Mouse (Mus musculus) spleen, postnatal 36 days (tissue): ENCODE data around the gene Ssx2ip.

Source experiments
- DNase-seq, 2 experiments: peaks; one replicate each; pipeline ENCODE4 v3.0.0; 2022; ENCODE audit warnings: low spot score in 2 of 2, mixed read lengths in 1 of 2

Gene Ssx2ip

DNA sequence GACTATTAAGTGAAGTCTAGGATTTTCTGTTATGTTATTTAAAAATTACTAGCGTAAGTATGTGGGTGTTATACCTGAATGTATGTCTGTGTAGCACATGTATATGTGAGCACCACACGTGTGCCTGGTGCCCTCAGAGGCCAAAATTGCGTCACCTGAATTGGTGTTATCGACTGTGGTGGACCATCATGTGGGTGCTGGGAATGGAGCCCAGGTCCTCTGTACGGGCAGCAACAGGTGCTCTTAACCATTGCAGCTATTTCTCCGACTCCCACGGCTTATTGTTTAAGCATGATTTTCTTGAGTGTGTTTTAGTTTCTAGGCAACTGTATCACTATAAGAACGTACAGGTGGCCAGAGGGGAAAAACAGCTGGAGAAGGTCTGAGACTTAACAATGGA lies 31.7 kb downstream of the Ssx2ip start:
- no peak for DNase-seq

DNA sequence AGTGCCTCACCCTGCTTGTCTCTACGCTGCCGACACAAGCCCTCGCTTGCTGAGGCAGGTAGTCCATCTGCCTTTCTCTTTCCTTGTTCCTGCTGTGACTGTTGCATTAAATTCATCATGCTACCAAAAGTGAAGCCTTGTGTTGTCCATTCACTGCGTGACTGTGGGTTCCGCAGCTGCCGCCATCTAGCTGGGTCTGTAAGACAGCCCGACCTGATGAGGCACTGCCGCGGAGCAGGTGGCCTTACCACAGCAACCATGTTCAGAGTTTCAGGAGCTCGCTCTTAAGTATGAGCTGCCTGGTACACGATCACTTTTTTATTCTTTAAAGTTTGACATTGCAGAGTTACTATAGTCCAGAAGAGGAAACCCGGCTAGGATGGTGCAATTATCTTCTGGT lies 35.6 kb downstream of the Ssx2ip start:
- DNase-seq = no peak

DNA sequence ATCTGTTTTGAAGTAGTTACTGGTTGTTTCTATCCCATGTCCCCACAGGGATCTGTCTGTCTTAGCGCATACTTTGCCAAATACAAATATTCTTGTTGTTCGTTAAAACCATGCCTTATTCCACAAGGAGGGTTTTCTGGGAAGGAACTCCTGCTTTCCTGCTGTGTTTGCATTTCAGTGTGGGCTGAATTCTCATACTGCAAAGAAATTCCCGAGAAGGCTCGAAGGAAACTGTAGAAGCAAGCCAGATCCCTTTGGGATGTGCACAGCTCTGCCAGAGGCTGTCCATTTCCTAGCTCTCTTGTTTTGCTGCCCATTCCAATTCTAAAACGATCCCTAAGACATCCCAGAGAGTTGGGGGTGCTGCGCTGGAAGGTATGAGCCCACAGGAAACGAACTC lies 36.0 kb downstream of the Ssx2ip start:
- no peak for DNase-seq

DNA sequence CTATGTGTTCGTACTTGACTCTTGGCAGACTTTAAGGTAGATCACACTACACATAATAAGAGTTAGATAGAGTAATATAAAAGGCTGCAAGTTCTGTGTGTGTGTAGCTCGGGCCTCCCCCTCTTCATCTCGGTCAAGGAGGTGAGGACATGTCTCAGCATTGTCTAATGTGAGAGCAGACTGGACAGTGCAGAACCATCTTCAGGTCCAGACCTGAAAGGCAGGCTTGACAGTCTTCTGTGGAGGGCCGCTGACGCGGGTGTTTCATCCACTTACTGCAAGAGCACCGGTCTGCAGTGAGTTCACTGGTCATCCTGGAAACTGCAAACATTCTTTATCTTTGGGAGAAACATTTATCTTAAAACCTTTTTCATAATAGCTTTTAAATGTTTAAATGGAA lies 38.0 kb downstream of the Ssx2ip start:
- DNase-seq = no peak

DNA sequence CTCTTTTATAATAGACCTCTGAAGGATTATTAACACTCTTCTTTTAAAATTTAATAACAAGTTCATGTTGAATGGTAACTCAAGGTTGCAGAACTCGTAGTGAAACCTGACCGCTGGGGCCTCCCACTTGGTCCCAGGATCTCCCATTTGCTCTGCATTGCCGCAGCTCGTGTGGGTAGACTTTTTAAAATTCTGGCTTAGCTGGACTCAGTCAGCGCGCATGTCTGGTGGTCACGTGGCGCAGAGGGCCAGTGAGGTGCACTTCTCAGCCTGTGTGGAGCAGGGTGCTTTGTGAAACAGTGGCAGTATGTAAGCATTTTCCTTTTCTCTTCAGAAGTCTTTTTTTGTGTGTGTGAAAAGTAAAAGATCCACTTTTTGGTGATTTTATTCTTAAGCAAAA lies 38.5 kb downstream of the Ssx2ip start:
- DNase-seq = no peak

DNA sequence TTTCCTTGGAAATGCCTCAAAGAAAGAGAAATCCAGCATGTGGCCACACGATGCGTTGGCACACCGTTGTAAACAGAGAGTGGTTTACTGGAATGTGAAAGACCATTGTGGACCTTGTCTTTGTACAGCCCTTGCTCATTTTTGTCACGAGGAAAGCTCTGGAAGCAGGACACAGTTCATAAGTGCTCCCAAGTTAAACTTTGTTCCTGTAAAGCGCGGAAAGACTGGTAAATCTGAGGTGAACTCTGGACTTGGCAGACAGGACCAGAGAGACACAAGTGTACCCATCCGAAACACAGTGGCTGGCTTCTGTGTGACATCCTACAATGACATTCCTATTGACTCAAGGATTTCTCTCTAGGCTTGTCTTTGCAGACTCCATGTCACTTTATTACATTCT lies 38.9 kb downstream of the Ssx2ip start:
- DNase-seq = no peak

DNA sequence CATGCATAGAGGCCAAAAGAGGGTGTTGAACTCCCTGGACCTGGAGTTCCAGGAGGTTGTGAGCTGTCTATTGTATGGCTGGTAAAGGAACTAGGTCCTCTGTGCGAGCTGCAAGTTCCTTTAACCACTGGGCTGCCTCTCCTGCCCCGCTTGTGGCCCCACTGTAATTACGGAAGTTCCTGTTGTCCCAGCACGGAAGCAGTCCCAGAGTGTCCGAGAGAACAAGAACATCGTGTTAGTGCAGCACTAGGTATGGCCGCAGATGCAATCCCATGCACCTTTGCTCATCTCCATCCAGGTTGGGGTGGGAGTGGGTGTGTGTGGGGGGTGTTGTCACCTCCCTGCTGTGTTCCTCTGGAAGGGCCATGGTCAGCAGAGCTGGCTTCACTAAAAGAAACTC lies 40.4 kb downstream of the Ssx2ip start:
- no peak for DNase-seq

DNA sequence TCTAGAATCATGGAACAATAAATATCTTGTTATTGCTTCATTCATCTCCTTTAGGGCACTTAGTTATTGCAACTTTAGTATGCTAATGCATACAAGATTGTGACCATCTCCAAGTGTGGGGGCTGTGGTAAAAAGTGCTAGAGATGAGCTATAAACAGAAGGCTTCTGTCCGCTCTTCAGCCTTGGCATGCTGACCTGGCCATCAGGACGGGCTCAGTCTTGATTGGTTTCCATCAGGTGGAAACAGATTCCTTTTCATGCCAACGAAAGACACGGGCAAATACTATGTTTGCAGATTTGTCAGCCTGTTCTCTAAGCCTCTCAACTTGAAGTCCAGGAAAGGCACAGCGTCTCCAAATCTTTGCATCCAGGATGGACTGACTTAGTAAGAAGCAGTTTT lies 42.7 kb downstream of the Ssx2ip start:
- no peak for DNase-seq

DNA sequence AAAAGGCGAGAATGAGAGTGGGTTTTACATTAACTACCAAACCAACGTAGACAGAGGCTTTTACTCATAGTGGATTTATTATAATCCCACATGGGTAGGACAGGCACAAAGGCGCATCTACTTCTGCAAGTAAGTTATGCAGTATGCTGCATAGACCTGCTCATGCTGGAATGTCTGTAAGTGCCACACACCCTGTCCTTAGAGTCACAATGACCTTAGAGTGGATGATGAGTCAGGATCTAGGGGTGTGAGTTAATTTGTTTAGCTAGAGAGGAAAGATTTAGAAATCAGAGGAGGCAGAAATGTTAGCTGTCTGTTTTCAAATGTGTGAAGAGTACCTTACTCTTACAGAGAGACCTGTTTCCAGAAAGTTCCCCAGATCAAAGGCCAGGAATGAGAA lies 43.2 kb downstream of the Ssx2ip start:
- no peak for DNase-seq

DNA sequence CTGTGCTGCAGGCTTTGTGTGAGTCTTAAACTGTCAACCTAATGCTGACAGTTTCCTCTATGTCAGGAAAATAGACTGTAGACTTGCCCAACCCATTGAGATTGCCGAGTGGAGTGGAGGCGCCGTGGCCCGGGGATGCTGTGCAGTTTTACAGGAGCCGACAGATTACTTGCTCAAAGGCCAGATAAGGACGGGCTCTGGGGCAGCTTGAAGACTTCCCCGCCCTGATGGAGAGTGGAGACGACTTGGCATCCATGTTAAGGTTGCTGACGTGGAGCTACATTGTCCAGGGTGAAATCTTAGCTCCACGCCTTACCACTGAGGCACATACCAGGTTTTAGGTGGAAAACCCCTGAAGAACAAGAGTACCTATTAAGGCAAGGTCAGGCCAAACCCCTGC lies 43.9 kb downstream of the Ssx2ip start:
- no peak for DNase-seq

DNA sequence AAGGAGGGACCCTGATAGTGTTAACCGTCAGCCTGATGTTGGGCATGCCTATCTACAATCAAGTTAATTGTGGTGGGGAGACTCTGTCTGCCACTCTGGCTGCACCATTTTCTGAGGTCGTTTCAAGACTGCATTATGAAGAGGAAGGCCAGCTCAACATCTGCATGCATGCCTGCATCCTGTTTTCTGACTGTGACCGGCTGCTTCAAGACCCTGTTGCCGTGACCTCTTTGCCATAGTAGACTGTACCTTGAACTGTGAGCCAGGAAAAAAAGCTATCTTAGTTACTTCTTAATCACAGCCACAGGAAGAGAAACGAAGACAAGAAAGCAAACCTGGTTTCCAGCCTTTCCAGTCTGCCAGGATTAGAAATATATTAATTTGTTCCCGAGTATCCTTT lies 44.5 kb downstream of the Ssx2ip start:
- no peak for DNase-seq

DNA sequence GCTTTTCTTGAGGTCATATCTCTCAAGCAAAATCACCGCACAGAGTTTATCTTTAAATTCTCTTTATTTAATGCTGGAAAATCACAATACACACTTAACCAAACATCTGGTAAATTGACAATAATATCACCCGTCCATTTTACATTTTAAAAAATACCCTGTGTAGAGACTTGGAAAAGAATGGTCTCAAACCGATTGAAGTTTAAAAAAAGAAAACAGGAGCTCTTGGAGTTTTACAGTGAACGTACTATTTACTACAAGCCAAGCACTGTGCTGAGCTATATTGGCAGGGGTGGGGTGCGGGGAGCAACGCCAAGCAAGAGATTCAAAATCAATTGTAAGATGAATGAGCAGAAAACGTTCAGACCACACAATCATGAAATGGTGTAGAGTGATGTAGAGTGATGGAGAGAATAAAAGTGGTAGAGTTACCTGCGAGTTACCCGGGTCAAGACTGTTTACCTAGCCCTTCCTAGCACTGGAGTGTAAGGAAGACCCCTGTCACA lies 45.4 kb downstream of the Ssx2ip start, which contains the start of gene Ctbs:
Ctbs (plus strand) TSS at position 51 of the 506 bp plus-strand sequence.
- no peak for DNase-seq

DNA sequence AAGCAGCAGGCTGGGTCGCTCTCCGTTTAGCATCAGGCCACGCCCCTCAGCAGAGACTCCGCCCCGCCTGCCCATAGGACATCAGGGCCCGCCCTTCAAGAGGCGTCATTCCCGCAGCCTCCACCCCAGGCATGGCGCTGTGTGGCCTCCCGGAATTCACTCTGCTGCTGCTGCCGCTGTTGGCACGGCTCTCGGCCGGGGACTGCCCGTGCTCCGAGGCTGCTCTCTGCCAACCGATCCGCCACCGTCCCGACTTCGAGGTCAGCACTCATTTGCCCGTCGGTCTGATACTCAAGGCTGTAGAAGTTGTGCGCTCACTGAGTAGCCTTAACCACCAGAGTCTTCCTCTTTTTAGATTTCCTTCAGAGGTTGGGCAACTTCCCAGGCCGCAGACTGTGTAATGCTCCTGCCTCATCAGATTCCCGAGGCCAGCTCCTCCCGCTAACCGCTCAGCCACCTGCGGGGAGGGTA lies 46.0 kb downstream of the Ssx2ip start:
- DNase-seq = peak; percentile 87 to 89

DNA sequence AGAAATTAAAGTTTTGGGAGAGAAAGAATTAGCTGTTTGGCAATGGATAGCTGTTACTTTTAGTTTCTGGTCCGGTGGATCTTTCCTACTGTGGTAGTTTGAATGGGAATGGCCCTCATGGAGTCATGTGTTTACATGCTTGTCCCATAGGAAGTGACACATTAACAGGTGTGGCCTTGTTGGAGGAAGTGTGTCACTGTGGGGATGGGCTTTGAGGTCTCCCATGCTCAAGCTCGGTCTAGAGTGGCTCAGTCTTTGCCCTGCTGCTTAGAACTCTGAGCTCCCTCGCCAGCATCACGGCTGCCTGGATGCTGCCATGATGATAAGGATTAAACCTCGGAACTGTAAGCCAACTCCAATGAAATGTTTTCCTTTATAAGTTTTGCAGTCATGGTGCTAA lies 46.9 kb downstream of the Ssx2ip start:
- no peak for DNase-seq

DNA sequence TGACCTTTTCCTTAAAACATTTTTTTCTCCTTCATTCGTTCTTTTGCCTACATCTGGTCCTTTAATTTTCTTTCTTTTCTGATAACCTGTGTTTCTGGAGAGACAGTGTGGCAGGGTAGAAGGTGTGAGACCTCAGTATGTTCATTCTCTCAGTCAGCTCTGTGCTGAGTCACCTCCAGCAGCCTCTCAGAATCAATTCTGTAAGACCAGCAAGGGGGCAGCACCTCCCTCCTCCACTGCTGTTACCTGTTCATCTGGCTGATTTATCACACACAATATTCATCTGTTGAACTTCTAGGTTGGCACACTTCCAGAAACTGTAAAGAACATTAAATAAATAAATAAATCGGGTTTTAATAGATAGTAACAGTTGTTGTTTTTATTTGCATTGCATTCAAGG lies 58.5 kb downstream of the Ssx2ip start:
- no peak for DNase-seq

DNA sequence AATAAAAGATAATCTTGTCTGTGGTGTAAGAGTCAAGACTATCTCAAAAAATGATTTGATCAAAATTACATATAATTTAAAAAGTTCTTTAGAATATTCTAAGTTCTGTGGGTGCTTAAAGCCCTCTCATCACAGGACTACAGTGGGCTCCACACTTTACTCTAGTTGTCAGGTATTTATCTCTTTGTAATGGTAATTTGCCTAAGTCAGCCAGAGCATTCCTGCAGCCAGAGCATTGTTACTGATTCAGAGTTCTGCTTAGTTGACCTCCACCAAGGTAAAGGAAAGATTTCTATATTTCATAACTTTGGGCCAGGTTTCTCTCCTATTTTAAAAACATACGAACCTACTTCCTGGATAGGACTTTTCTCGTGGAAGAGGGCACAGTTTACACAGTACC lies 64.8 kb downstream of the Ssx2ip start:
- no peak for DNase-seq

DNA sequence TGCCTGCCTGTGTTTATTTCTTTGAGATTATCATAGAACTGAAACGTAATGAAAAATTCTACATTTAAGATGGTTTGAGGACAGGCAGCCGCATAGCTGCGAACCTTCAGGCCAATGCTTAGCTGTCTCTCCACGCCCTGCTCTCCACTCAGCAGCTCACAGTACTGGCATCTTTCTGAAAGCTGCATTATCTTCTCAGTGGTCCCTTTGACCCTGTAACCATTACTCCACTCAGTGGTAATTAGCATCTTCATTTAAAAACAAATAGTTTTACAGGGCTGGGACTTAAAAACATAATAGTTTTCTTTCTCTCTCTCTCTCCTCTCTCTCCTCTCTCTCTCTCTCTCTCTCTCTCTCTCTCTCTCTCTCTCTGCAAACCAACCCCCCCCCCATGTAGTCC lies 68.2 kb downstream of the Ssx2ip start:
- no peak for DNase-seq

DNA sequence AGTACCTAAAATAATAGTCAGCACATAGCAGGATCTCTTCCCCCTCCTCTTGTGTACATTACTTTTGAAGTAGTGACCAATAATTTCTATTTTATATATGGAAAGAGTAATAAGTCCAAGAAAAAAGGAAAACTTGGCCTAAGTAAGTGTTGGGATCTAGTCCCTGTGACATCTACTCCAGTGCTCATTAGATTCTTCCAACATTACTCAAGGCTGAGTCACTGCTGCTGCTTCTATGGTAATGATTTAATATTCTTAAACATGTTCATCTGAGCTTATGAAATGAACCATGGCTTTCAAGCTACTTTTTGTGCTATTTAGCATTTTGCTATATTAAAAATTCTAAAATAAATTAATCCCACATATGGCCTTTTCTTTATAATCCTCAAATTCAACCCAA lies 69.3 kb downstream of the Ssx2ip start:
- no peak for DNase-seq

DNA sequence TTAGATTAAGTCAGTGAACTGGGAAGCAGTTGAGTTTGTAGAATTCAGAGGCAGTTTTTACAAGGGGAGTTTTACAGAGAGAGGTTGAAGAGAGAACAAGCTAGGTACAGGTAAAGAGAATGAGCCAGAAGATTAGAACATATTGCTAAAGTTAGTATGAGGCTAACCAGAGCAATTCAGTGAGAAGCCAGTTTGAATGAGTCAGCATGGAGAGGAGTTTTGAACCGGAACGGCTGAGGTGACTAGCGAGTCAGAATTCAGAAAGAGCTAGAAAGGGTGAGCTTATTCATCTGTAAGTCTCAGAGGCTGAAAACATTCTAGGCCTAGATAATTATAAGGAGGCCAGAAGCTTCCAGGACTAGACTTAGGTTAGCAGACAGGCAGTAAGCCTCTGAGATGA lies 70.0 kb downstream of the Ssx2ip start:
- DNase-seq = no peak

DNA sequence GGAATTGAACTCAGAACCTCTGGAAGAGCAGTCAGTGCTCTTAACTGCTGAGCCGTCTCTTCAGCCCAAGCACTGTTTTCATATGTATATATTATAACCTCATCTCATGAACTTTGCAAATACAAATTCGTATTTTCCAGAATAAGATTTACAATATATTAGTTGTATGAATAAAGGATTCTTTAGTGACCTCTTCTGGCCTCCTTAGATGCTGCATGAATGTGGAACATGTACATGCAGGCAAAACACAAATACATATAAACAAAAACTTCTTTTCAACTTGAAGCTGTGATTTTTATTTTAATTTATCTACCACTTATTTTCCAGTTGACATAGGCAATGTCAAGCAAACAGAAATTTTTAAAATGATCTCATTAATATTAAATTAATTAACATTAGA lies 77.6 kb downstream of the Ssx2ip start:
- DNase-seq = no peak

DNA sequence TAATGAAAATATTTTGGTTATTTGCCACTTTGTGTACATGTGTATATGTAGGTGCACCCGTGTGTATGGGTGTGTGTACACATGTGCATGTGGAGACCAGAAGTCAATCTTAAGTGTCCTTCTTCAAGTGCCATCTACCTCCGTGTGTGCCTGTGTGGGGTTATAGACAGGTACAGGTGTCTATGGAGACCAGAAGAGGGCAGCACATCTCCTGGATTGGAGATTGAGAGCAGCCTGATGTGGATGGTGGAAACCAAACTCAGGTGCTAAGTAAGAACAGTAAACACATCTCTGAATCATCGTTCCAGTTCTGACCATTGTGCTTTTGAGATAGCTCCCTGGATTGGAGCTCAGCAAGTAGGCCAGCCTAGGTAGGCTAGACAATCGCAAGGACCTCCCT lies 82.0 kb downstream of the Ssx2ip start:
- no peak for DNase-seq
